In genomic region chr1:131886641-131887040, GRCm38 (mm10) we compare ENCODE assay signal across 28 mouse cellular contexts. TPM values are rescaled to one million over a fixed set of nuclear protein-coding genes. Genes with fewer than 3 reads are reported as not detected.
DNase-seq lines count a peak whose midpoint lies in the region; ATAC-seq and TF ChIP-seq lines count a peak whose summit lies in the region.
"Had no signal": no experiment of that assay in that cellular context is flagged by ENCODE, and none has a peak within 500 bp of the region (broad histone marks: within the 10 kb centered on the region; RNA-seq: fewer than 3 reads in every experiment).

No protein-coding gene starts in this region.

- peaks cover 7% of the 10 kb centered on the region for H3K4me1 ChIP-seq in forebrain, postnatal 0 days (ENCODE audit: insufficient read depth)
- peaks cover 4% of the 10 kb centered on the region; the same call in 1 of the 2 replicates for H3K4me1 ChIP-seq in forebrain, embryonic 13.5 days
- H3K4me1 ChIP-seq in stomach, postnatal 0 days (replicated peaks; ENCODE audit: control insufficient read depth, insufficient read depth): no peaks in the 10 kb centered on the region
- H3K4me1 ChIP-seq: liver, embryonic 15.5 days; lung, embryonic 15.5 days had no signal

- intact Hi-C loops in left cerebral cortex, postnatal 14 days (cut with DNase I): no loop called here
- intact Hi-C loops in left cerebral cortex, postnatal 4 days (cut with DNase I): no loop called here

- no peak overlapping the region for H3K4me2 ChIP-seq in forebrain, postnatal 0 days (ENCODE audit: low read depth)
- no peak overlapping the region for H3K4me2 ChIP-seq in forebrain, embryonic 13.5 days
- no peak overlapping the region for H3K4me2 ChIP-seq in stomach, postnatal 0 days (replicated peaks; ENCODE audit: low read depth)
- H3K4me2 ChIP-seq: heart, embryonic 11.5 days; hindbrain, embryonic 12.5 days; liver, embryonic 15.5 days; lung, embryonic 15.5 days; midbrain, embryonic 11.5 days had no signal

- H3K27ac ChIP-seq in forebrain, postnatal 0 days (ENCODE audit: low read depth, low read length): peak overlapping the region; percentile 82
- H3K27ac ChIP-seq in forebrain, embryonic 13.5 days: no peak overlapping the region
- H3K27ac ChIP-seq in stomach, postnatal 0 days (replicated peaks): no peak overlapping the region
- H3K27ac ChIP-seq: hindbrain, embryonic 12.5 days; liver, embryonic 15.5 days; lung, embryonic 15.5 days had no signal

- no peak for TF ChIP-seq EP300 in stomach, postnatal 0 days (optimal IDR thresholded peaks at IDR 0.05)

- H3K9ac ChIP-seq in forebrain, postnatal 0 days: no peak overlapping the region
- H3K9ac ChIP-seq in forebrain, embryonic 13.5 days: no peak overlapping the region
- H3K9ac ChIP-seq in stomach, postnatal 0 days (ENCODE audit: low read length): no peak overlapping the region
- H3K9ac ChIP-seq: hindbrain, embryonic 12.5 days; liver, embryonic 15.5 days; lung, embryonic 15.5 days had no signal

- no peaks in the 10 kb centered on the region for H3K9me3 ChIP-seq in forebrain, postnatal 0 days (ENCODE audit: low read length)
- no peaks in the 10 kb centered on the region for H3K9me3 ChIP-seq in forebrain, embryonic 13.5 days (replicated peaks)
- no peaks in the 10 kb centered on the region for H3K9me3 ChIP-seq in stomach, postnatal 0 days (ENCODE audit: control insufficient read depth, low read length)
- H3K9me3 ChIP-seq: G1E; hindbrain, embryonic 12.5 days; liver, embryonic 15.5 days; lung, embryonic 15.5 days had no signal

- no peaks in the 10 kb centered on the region for H3K27me3 ChIP-seq in forebrain, postnatal 0 days (ENCODE audit: insufficient read depth, low read length)
- no peaks in the 10 kb centered on the region for H3K27me3 ChIP-seq in forebrain, embryonic 13.5 days
- H3K27me3 ChIP-seq in stomach, postnatal 0 days (ENCODE audit: control insufficient read depth, insufficient read depth, low read length): no peaks in the 10 kb centered on the region
- H3K27me3 ChIP-seq: hindbrain, embryonic 12.5 days; liver, embryonic 15.5 days; lung, embryonic 15.5 days had no signal

- no peak for TF ChIP-seq CTCF in forebrain, postnatal 0 days (IDR thresholded peaks at IDR 0.05; ENCODE audit: low read depth)
- no peak for TF ChIP-seq CTCF in stomach, postnatal 0 days (IDR thresholded peaks at IDR 0.05; ENCODE audit: low read depth)

- H3K36me3 ChIP-seq in forebrain, postnatal 0 days (ENCODE audit: insufficient read depth): no peaks in the 10 kb centered on the region
- no peaks in the 10 kb centered on the region for H3K36me3 ChIP-seq in forebrain, embryonic 13.5 days (ENCODE audit: poor library complexity, severe bottlenecking)
- no peaks in the 10 kb centered on the region for H3K36me3 ChIP-seq in stomach, postnatal 0 days (ENCODE audit: control insufficient read depth, insufficient read depth, low read length)
- H3K36me3 ChIP-seq: G1E; hindbrain, embryonic 12.5 days; liver, embryonic 15.5 days; lung, embryonic 15.5 days had no signal

- DNase-seq in forebrain, postnatal 0 days: peak; percentile 74
- DNase-seq in left cerebral cortex, postnatal 14 days (ENCODE audit: low spot score in 2 of 2): peak; percentile 21 to 62
- no peak for DNase-seq in left cerebral cortex, postnatal 4 days
- DNase-seq in Muller cell, postnatal 12 days (ENCODE audit: inconsistent ontology term): peak; percentile 84
- DNase-seq in brain, embryonic 18.5 days (ENCODE audit: low read depth, low spot score): peak; percentile 43
- no peak for DNase-seq in stomach, postnatal 0 days (ENCODE audit: low spot score)
- DNase-seq: adrenal gland, postnatal 10 days; B cell, adult 2 months; cerebellum, adult 8-10 months; cerebellum, postnatal 25 days; gastrocnemius, postnatal 14 days; heart, postnatal 36 days; kidney, adult 8-10 months; kidney, postnatal 14 days; lung, postnatal 36 days; spleen, adult 18-20 months; thymus, adult 18-20 months; thymus, postnatal 25 days had no signal

- 54% methylated on average over 3 of the region's 3 CpGs for WGBS in forebrain, postnatal 0 days
- WGBS in forebrain, embryonic 13.5 days: 82% methylated on average over 3 of the region's 3 CpGs
- WGBS in stomach, postnatal 0 days: 64% methylated on average over 3 of the region's 3 CpGs

- no peak overlapping the region for H3K4me3 ChIP-seq in forebrain, postnatal 0 days (ENCODE audit: low read depth, low read length)
- H3K4me3 ChIP-seq in forebrain, embryonic 13.5 days: no peak overlapping the region
- no peak overlapping the region for H3K4me3 ChIP-seq in stomach, postnatal 0 days (ENCODE audit: low read depth, low read length)
- H3K4me3 ChIP-seq: hindbrain, embryonic 12.5 days; liver, embryonic 15.5 days; lung, embryonic 15.5 days had no signal

- peak; percentile 80 for ATAC-seq in forebrain, postnatal 0 days
- no peak for ATAC-seq in forebrain, embryonic 13.5 days
- no peak for ATAC-seq in stomach, postnatal 0 days (ENCODE audit: low FRiP score, low TSS enrichment)
- ATAC-seq: intestine, embryonic 16.5 days; midbrain, embryonic 16.5 days; Patski had no signal

RNA-seq across cellular contexts. Expression of gene Rab29, which starts 19.6 kb away (rescaled TPM):
- 7.9 and 9.1 TPM in 2 replicates for total RNA-seq in forebrain, postnatal 0 days (2014; rRNA removed)
- 9.3 and 9.8 TPM in 2 replicates for polyA plus RNA-seq in forebrain, postnatal 0 days (2015; fragmentation: Nextera tagmentation; extraction: Ambion mirVana)
- 8.5 and 9.2 TPM in 2 replicates for polyA plus RNA-seq in forebrain, embryonic 13.5 days (2015; fragmentation: Nextera tagmentation; extraction: Ambion mirVana)
- total RNA-seq in left cerebral cortex, postnatal 14 days (2021): 1 to 10 TPM; 5.7 to 7.7 TPM
- total RNA-seq in left cerebral cortex, postnatal 4 days (2021): 1 to 10 TPM; 6.8 to 7.5 TPM
- 21.4 and 21.6 TPM in 2 replicates for polyA plus RNA-seq in stomach, postnatal 0 days (2015; fragmentation: Nextera tagmentation; extraction: Ambion mirVana)
- total RNA-seq: G1E had no signal
- polyA plus RNA-seq: G1E had no signal

RNA-seq across cellular contexts. Expression of gene Nucks1, which starts 23.7 kb away (rescaled TPM):
- 135 and 159 TPM in 2 replicates for total RNA-seq in forebrain, postnatal 0 days (2014; rRNA removed)
- 42.6 and 56.4 TPM in 2 replicates for polyA plus RNA-seq in forebrain, postnatal 0 days (2015; fragmentation: Nextera tagmentation; extraction: Ambion mirVana)
- 83.9 and 86.1 TPM in 2 replicates for polyA plus RNA-seq in forebrain, embryonic 13.5 days (2015; fragmentation: Nextera tagmentation; extraction: Ambion mirVana)
- 100 to 1,000 TPM; 159 to 163 TPM for total RNA-seq in left cerebral cortex, postnatal 14 days (2021)
- total RNA-seq in left cerebral cortex, postnatal 4 days (2021): 100 to 1,000 TPM; 224 to 229 TPM
- 24.2 and 30.4 TPM in 2 replicates for polyA plus RNA-seq in stomach, postnatal 0 days (2015; fragmentation: Nextera tagmentation; extraction: Ambion mirVana)

RNA-seq across cellular contexts. Expression of gene Slc41a1, which starts 59.3 kb away (rescaled TPM):
- 28.7 and 39.5 TPM in 2 replicates for total RNA-seq in forebrain, postnatal 0 days (2014; rRNA removed)
- polyA plus RNA-seq in forebrain, postnatal 0 days (2015; fragmentation: Nextera tagmentation; extraction: Ambion mirVana): 16.6 and 19.7 TPM in 2 replicates
- 10.5 and 11.3 TPM in 2 replicates for polyA plus RNA-seq in forebrain, embryonic 13.5 days (2015; fragmentation: Nextera tagmentation; extraction: Ambion mirVana)
- total RNA-seq in left cerebral cortex, postnatal 14 days (2021): 10 to 100 TPM; 49.0 to 56.7 TPM
- total RNA-seq in left cerebral cortex, postnatal 4 days (2021): 10 to 100 TPM; 32.8 to 35.8 TPM
- 7.0 and 7.1 TPM in 2 replicates for polyA plus RNA-seq in stomach, postnatal 0 days (2015; fragmentation: Nextera tagmentation; extraction: Ambion mirVana)

Comparison
In these comparisons a context has a peak if more than half of its experiments do, and no peak if none do; other contexts are left out.
1. DNase-seq: peak in forebrain, postnatal 0 days (single experiment), left cerebral cortex, postnatal 14 days (2 of 2), Muller cell, postnatal 12 days (single experiment) and brain, embryonic 18.5 days (single experiment); none in left cerebral cortex, postnatal 4 days (single experiment) and stomach, postnatal 0 days (single experiment).